Mouse (Mus musculus): ENCODE data around the gene Ppp4r1.

The Ppp4r1 gene

DNA sequence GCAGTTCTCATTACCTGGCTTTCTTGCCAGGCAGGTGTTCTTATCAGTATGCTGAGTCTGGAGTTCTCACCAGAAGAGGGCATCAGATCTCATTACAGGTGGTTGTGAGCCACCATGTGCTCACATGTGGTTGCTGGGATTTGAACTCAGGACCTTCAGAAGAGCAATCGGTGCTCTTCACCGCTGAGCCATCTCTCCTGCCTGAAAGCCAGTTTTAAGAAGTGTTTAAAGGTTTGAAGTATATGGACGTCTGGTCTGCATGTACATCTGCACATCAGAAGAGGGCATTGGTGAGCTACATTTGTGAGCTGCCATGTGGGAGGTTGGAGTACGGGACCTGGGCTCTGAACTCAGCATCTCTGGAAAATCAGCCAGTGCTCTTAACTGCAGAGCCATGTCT is 8.8 kb upstream of the Ppp4r1 start:
- peak; percentile 11 for DNase-seq

DNA sequence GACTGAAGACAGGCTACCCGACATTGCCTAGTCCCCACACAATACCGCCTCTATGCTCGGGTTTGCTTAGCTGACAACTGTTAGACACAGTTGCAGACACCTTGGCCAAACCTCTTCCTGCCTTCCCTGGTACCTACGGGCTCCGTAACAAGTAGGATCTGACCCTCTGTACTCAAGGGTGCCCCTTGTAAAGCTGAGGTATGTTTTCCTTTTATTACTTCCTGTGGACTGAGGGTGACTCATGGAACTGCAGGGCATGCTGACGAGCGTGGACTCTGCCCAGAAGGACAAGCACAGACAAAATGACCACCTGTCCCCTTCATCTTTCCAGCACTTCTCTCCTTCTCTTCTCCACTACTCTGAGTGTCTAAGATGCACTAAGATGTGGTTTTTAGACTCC is 7.9 kb upstream of the Ppp4r1 start:
- no peak for DNase-seq

DNA sequence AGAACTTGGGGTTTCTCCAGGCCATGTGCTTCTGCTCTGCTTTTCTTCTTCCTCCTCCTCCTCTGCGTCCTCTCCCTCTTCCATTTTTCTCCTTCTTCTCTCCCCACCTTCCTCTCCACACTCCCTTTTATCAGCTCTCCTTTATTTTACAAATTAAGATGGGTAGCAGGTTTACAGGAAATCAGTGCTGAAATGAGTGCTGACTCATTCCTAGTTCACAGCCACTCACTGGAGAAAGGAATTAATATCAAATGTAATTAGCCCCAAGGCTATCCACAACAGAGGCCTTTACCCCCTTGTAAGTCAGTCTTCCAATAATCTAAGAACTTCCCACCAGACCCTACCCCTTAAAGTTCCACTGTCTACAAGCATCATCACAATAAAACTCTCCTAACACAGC is 6.1 kb upstream of the Ppp4r1 start:
- DNase-seq: no peak

DNA sequence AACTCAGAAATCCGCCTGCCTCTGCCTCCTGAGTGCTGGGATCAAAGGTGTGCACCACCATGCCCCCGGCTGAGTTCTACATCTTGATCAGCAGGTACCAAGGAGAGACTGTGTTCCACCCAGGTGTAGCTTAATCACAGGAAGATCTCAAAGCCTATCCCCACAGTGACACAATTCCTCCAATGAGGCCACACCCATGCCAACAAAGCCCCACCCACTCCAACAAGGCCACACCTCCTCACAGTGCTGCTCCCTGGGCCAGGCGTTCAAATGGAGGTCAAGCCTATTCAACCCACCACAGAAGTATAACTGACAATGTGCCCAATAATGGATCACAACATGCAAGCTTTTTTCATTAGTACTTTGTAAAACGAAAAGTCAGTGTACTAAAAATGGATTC is 4.9 kb upstream of the Ppp4r1 start:
- DNase-seq: no peak

DNA sequence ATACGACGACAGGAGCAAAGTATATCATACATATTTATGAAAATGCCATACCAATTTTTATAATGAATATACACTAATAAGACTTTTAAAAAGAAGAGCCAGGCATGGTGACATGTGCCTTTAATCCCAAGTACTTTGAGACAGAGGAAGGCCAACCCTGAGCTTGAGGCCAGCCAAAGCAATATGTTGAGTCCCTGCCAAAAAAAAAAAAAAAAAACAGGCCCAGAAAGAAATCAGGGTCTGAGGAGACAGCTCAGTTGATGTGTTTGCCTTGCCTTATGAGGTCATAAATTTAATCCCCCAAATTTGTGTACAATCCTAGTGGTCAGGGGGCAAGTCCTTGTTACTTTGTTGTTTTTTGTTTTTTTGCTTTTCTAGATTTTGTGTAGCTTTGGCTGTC is 1.4 kb upstream of the Ppp4r1 start:
- DNase-seq: no peak

DNA sequence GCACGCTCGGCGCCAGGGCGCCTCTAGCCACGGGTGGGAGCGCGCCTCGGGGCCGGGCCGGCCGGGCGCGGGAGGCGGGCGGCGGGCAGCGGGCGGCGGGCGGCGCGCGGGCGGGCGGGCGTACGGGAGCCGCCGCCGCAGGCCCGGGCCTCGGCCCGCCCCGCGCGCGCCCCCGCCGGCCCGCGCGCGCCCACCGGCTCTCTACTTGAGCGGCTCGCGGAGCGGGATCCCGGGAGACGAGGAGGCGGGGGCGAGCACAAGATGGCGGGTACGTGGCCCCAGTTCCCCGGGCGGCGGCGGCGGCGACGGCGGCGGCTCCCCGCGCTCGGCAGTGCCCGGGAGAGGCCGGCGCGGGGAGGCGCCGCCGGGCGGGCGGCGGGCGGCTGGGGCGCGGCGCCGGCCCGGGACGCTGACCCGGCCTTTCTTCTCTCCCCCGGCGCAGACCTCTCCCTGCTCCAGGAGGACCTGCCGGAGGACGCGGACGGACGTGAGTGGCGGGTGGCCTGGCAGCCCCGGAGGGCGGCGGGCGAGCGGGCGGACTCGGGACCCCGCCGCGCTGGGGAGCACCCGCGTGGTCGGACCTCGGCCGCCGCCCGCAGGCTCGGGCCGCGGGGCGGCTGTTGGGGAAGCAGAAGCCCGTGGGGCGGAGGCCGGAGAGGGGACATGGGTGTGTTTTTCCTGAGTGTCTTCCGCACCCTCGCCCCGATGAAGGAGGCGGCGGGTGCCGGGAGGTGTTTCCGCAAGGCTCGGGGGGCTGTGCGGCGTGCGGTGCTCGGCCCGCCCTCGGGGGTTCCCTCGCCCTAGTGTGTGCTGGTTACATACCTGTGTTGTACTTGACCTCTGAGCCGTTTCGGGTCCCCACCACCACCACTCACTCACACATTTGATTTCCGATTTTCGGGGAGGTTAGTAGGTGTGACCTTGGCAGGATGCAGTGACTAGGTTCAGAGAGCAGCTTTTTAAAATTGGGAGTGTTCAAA is 1.1 kb downstream of the Ppp4r1 start:
- peak; percentile 75 for DNase-seq

DNA sequence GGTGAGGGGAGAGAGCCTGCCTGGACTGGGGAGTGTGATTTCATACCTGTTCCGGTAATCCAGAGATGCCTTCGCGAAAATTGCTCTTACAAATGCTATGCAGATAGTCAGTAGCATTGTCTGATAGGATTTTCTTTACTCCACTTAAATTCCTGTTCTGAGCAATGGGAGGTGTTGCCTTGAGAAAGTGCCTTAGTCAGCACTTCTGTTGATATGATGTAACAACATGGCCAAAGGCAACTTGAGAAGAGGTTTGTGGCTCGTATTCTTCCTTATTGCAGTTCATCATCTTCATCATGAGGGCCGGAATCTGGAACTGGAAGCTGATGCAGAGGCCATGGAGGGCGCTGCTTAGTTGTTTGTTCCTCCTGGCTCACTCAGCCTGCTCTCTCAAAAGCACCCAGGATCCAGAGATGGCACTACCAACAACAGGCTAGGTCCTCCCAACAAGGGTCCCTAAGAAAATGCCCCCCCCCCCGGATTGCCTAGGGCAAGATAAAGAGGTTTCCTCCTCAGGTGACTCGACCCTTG is 2.3 kb downstream of the Ppp4r1 start:
- DNase-seq: no peak

DNA sequence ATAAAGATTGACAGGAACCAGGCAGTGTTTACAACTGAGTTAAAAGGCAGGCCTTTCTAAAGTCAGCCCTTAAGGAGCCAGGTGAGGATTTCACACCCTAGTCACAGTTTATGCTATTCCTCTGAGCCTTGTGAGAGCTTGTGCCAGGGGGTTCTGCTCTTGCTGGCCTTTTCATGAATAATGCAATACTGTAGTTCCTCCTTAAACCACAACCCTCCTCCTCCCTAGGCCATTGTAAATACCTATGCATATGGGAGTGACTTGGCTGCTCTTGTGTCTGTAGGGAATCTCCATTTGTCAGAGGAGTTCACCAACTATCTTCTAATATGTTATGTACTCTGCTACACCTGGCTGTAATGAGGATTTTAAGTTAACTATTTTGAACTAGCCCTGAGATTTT is 3.3 kb downstream of the Ppp4r1 start:
- DNase-seq: no peak

DNA sequence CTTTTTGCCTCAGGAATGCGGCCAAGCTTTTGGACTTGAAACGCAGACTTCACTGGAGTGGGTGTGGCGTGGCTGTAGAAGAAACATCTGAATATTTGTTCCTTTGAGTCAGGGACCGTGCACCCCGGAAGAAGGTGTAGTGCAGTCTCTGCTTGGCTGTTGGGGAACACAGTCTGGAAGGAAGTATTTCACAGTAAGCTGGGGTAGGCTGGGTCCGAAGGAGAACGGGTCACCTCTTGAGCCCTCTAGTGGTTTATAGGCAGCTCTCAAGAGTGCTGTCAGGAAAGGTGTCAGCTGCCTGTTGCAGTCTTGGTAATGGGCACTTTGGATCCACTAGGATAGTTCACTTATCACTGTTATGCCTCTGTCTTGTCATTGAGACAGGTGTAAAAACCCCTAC is 3.9 kb downstream of the Ppp4r1 start:
- DNase-seq: no peak

DNA sequence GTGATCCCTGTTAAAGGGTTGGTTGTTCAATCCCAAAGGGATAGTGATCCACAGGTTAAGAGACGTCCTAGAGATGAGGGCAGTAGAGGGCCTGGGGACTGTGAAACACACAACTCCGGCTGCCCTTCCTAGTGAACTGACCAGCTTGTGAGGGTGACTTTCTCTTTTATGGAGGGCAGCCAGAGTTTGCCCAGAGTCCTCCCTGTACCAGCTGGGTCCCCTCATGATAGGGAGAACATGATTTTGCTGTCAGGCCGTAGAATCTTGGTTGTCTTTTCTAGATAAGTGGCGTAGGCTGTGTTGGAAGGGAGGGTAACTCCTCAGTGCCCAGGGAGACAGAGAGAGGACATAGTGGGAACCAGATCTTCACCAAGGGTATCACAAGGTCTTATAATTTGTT is 4.9 kb downstream of the Ppp4r1 start:
- no peak for DNase-seq

DNA sequence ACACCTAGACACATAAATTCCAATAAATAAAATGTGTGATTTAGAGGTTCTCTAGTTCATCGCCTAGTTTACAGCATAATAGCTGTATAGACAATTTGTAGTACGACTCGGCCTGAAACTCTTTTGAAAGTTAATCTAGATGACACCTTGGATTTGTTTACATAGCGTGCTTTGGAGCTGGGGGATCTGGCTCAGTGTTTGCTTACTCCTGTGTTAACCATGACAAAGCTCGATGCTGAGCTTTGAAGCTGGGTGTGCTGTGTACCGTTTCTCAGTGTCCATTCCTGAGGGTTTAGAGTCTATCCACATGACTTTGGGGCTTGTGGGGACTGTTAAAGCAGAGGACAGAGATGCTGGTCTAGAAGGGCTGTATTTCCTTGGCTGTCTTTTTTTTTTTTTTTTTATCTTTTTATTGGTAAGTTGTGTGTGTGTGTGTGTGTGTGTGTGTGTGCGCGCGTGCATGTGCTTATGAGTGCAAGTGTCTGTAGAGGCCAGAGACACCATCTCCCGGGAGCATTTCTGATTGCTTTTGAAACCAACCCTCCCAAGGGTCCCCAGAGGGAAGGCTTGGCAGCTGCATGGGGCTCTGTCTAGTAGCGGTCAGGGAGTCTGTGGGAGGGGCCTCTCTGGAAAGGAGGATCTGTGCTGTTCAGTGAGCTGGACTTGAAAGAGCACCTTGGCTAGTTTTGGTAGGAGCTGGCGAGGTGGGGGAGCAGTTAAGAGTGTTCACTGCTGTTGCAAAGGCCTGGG is 6.3 kb downstream of the Ppp4r1 start:
- peak; percentile 28 for DNase-seq

DNA sequence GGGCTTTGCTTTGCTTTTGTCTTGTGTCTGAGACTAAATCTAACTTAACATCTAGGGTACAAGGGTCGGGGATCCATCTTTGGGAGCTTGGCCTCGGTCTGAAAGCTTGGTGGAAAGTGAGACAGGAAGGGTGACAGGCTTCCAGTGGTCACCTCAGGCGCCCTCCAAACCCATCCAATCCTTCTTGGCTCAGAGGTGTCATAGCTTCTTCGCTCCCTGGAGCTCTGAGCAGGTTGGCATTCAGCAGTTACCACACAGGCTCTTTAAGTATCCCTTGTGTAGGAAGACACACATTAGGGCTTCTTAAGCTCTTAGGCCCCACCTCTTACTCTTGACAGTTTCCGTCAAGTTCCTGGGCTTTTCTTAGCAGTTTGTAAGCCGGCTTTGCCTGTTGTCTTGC is 7.2 kb downstream of the Ppp4r1 start:
- no peak for DNase-seq

DNA sequence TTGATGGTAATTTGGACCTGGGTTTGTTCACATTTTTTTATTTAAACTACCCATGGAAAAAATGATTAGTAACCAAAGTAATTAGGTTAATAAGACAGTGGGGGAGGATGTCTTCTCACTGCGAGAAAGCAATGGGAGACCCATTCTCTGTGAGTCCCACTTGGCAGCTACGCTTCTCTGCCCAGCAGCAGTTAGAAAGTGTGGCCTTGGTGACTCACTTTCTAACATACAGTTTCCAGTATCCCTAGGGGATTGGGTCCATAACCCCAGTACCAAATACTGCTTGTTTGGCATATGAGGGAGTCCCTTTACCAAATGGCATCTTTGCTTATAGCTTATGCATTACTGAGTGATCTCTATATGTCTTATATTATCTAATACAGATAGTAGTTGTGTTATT is 8.8 kb downstream of the Ppp4r1 start:
- DNase-seq: no peak

DNA sequence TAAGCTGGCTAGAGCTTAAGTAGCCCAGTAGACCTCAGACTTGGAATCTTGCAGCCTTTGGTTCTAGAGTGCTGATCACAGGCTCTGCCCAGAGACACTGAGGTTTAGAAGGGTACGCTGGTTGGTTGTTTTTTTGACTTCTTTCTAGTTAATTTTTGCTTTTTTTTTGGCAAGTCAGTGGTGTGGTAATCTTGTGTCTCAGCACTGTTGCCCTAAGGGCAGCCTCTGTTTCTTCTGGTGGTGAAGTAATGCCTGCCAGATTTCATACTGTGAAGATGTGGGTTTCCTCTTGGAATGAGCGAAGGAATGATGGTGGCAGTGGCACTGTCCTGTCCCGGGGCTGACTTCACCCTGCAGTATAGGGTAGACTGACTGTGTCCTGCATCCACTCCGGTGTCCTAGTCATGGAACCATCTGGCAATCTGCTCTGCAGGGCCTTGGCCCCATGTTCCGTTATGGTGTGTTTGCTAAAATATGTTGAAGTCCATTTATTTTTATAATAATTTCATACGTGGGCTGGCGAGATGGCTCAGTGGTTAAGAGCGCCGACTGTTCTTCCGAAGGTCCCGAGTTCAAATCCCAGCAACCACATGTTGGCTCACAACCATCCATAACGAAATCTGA is 11.0 kb downstream of the Ppp4r1 start:
- DNase-seq: no peak

DNA sequence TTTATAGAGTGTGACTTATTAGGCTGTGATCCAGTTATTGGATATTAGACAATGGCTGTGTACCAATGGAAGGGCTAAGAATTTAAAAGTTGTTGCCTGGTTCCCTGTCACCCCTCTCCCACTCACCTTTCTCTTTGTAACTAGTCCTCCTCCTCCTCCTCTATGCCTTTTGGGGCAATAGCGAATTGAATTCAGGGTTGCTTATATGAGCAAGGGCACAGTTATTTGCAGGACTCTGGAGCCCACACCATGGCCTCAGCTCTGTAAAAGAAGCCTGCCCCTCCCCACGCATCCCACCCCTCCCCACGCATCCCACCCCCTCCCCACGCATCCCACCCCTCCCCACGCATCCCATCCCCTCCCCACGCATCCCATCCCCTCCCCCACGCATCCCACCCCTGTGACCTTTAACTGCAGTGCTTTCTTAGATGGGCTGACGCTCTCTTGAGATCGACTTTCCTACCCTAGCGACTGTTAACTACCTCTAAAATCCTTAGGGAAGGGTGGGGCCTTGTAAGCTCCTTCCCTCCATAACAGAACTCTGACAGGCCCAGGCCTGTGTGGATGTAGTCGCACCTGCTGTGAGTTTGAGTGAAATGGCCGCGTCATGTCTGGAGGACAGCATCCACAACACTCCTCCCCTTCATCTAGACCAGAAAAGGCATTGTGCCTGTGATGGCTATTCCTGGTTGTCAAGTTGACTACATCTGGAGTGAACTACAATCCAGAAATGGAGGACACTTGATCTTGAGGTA is 11.9 kb downstream of the Ppp4r1 start:
- no peak for DNase-seq

DNA sequence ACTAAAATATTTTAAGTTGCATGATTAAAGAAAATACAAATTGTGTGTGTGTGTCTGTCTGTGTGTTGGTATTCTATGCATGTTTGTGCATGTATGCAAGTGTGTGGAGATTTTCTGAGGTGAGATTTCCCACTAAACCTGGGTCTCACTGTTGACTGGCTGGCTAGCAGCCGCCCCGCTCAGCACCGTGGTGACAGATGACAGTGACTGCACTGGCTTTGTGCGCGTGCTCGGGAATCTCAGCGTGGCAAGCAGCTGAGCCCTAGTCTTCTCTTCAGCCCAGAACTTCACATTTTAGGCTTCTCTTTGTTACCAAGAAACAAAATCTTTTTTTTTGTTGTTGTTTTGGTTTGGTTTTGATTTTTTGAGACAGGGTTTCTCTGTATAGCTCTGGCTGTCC is 13.7 kb downstream of the Ppp4r1 start:
- DNase-seq: no peak

DNA sequence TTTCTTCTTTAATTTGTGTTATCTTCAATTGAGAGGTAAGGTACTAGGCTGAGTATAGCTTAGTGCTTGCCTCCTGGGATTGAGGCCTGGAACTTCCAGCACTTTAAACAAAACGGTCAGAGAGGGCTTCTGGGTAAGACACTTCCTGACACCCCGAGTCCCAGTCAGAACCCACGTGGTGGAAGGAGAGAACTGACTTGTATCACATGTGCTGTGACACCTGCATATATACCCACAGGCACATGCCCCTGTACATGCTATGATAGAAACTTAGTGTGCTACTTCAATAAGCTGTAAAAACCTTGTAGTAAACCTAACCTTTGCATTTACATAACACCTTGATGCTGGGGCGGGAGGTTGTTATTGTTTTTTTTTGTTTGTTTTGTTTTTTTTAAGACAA is 16.1 kb downstream of the Ppp4r1 start:
- DNase-seq: no peak

DNA sequence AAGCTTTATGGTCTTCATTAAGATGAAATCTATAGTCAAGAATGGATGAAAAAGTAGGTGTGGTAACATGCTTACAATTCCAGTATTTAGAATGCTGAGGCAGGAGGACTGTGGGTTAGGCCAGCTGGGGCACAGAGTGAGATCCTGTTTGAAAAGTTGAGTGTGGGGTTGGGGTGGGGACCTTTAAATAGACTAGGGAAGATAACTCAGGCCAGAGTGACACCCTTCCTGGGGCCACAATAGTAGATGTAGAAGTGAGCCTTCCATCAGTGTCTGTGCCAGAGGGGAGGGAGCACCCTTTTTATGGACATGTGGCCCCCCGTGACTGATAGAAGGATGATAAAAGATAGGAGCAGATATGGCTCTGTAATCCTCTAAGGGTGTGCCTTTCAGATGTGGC is 17.0 kb downstream of the Ppp4r1 start:
- DNase-seq: no peak

DNA sequence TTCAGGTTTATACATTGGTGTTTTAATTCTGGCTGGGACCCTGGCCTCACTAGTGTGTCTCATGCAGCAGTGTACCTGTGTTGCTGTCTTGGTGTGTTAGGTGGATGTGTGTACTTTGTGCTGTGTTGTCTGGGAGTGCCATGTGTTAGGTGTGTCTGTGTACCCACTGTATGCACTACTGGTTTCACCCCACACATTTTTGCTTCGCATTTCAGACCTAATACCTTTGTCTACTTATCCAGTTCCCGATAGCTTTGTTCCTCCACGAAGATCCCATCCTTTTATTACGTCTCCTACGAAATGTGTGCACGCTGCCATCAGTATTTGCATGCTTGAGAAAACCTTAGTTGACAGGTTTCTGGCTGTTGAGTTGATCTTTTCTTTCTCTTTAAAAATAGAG is 18.1 kb downstream of the Ppp4r1 start:
- no peak for DNase-seq

DNA sequence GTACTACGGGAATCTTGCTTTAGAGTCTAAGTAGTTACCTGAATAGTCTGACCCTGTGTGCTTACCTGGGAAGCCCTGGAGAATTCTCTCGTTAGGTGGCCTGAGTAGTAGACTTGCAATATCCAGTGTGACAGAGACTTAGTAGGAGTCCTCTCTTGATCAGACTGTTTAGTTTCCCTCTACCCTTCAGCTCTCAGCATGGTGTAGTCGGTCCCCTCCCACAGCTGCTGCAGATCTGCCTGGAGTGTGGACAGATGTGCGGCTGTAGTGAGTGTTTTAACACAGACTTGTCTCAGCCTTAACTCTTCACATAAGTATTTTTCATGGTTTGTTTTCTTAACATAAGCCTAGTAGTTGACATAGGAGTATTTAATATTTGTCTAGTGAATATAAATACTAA is 19.7 kb downstream of the Ppp4r1 start:
- DNase-seq: no peak

DNA sequence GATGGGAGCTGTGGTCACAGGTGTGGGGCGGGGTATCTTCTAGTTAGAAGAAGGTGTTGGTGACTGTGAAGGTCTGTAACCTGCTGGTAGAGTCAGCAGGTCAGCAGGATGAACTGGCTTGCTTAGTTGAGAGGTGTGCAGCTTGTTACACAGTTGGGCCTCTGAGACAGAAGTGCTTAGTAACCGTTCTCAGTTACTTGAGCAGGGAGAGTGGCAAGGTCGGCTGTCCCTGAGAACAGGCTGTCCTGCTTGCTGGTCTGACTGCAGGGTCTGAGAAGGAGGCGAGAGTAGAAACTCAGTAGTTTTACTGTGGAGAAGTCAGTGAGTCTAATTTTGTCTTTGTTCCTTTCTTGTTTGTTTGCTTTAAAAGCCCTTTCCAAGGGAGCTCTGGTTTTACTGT is 23.6 kb downstream of the Ppp4r1 start:
- no peak for DNase-seq

DNA sequence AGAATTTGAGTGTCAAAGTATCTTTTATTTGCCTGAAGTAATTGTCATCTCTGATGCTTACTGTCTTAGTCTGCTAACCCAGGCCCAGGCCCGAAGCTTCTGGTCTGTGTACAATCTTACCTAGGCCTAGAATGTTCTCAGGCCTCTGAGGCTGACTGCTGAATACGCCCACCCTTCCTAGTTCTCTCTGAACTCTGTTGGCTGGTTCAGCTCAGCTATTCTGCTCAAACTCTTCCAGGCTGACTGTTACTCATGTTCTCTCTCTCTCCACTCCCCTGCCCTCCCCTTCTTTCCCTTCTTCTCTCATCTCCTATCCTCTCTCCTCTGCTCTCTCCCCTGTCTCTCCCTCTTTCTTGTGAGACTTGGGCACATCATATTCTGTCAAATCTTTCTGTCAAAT is 24.0 kb downstream of the Ppp4r1 start:
- DNase-seq: no peak

DNA sequence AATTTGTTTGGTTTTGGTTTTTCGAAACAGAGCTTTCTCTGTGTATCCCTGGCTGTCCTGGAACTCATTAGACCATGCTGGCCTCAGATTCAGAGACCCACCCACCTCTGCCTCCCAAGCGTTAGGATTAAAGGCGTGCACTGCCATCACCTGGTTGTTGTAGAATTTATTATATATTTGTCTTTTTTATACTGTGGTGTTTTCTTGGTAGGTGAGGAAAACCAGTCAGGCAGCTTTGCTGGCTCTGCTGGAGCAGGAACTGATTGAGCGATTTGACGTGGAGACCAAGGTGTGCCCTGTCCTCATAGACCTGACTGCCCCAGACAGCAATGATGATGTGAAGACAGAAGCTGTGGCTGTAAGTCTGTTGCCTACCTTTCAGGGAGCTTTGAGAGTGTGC is 28.7 kb downstream of the Ppp4r1 start:
- DNase-seq: no peak

Data from kidney, adult 18-20 months (tissue).